Mouse (Mus musculus) stomach, embryonic 16.5 days (tissue): ENCODE measurements around the gene Pnma5. TPM values are rescaled to one million over a fixed set of nuclear protein-coding genes. Genes with fewer than 3 reads are reported as not detected.

Experiments
- ATAC-seq: fragments of 200-750 bp; cut with Nextera tagmentation; 2 replicates; pipeline ENCODE4 v1.8.0; 2017; ENCODE audit warnings: moderate number of reproducible peaks, moderate TSS enrichment; ENCODE audit not compliant: insufficient read depth, low FRiP score
- H3K27ac ChIP-seq: fragments of 300-500 bp; sonication (generic); 2 replicates; pipeline ENCODE4 v1.5.1; 2014; ENCODE audit warnings: low read length
- H3K27me3 ChIP-seq: fragments of 300-500 bp; sonication (generic); 2 replicates; pipeline ENCODE4 v1.6.1; 2014; ENCODE audit warnings: low read length, control low read depth, mixed read lengths; ENCODE audit not compliant: control insufficient read depth, insufficient read depth
- H3K36me3 ChIP-seq: fragments of 300-500 bp; sonication (generic); 2 replicates; pipeline ENCODE4 v1.6.1; 2014; ENCODE audit warnings: low read length; ENCODE audit not compliant: control insufficient read depth, insufficient read depth
- H3K4me1 ChIP-seq: fragments of 300-500 bp; sonication (generic); 2 replicates; pipeline ENCODE4 v1.6.1; 2014; ENCODE audit warnings: low read length, control low read depth, mixed read lengths; ENCODE audit not compliant: control insufficient read depth, insufficient read depth
- H3K4me2 ChIP-seq: fragments of 300-500 bp; sonication (generic); 2 replicates; pipeline ENCODE4 v1.6.1; 2014; ENCODE audit warnings: low read depth, low read length, mixed read lengths
- H3K4me3 ChIP-seq: fragments of 300-500 bp; sonication (generic); replicated peaks from 2 replicates; pipeline ENCODE4 v1.5.1; 2014; ENCODE audit warnings: mild to moderate bottlenecking, low read length
- H3K9ac ChIP-seq: fragments of 300-500 bp; sonication (generic); 2 replicates; pipeline ENCODE4 v1.6.1; 2014; ENCODE audit warnings: low read length
- H3K9me3 ChIP-seq: fragments of 300-500 bp; sonication (generic); replicated peaks from 2 replicates; pipeline ENCODE4 v1.6.1; 2016; ENCODE audit warnings: low read length, control low read depth; ENCODE audit not compliant: control insufficient read depth
- WGBS: fragments of 180-500 bp; shearing (Covaris S2); extraction: QIAGEN DNeasy Blood & Tissue Kit; methylation state at CpG from one replicate; pipeline ENCODE4 v1.1.7; 2014; 5-methylcytosine and 5-hydroxymethylcytosine counted together
- microRNA counts: library from miRNA; unstranded; fragments of <30 nt; microRNA quantifications from one replicate; lab custom pipeline; 2016
- microRNA-seq: library from miRNA; unstranded; fragments of <30 nt; microRNA quantifications from one replicate; pipeline ENCODE4, GENCODE M21; 2016
- polyA plus RNA-seq: library from polyadenylated mRNA; unstranded; fragments of >200 nt; fragmentation: Nextera tagmentation; extraction: Ambion mirVana; gene quantifications from 2 replicates; pipeline ENCODE4 v1.2.1, GENCODE M21; 2015

The Pnma5 gene
- polyA plus RNA-seq, 1 experiment from 2014 or later, result 0.17 TPM

DNA sequence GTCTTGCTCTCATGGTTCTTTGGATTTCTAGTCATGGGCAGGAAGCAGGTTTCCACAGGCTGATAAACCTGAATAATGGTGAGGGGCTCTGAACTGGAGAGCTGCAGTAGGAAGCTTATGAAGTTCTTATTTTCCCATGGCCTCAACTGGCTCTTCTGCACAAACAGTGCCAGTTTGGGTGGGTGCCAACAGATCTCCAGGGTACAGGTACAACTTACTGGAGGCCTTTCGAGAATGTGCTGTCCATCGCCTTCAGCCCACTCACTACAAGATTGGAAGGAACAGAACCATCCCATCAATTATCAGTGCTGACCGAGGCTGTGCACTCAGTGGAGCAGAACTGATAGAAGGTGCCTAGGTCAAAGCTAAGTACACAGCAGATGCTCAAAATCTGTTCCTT is 48.5 kb downstream of the Pnma5 start:
- Histone ChIP-seq H3K4me3 (no peak overlapping the region), H3K4me2 (no peak overlapping the region)
- WGBS, result 77% methylated on average over 3 of the region's 3 CpGs

DNA sequence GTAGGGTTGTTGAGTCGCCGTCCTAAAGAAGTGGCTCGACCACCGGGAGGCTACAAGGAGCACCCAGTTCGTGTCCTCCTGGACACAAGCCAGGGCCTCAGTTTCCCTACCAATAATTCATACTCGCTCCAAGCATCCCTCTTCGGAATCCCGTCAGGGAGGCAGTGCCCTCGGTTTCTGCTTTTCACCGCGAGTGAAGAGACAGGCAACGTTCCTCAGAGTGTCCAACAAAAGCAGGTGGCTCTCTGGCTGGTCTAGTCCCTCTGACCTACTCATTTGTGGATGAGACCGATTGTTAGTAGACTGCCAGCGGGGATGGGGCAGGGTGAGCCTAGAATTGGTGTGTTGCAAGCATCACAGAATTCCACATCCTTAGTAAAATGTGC is 49.4 kb downstream of the Pnma5 start:
- no peak overlapping the region for H3K27ac ChIP-seq
- ATAC-seq, result no peak
- peak overlapping the region; percentile 69 for H3K4me2 ChIP-seq
- H3K4me1 ChIP-seq, result no peaks in the 10 kb centered on the region
- H3K9ac ChIP-seq, result peak overlapping the region; percentile 67
- H3K4me3 ChIP-seq, result peak overlapping the region; percentile 46
- no peaks in the 10 kb centered on the region for H3K36me3 ChIP-seq
- 22% methylated on average over 14 of the region's 14 CpGs for WGBS
- H3K9me3 ChIP-seq, result no peaks in the 10 kb centered on the region
- no peaks in the 10 kb centered on the region for H3K27me3 ChIP-seq

More for the DNA sequence above, 48.5 kb downstream of the Pnma5 start:
- Histone ChIP-seq H3K36me3 (no peaks in the 10 kb centered on the region), H3K27ac (no peak overlapping the region), H3K9me3 (no peaks in the 10 kb centered on the region), H3K4me1 (no peaks in the 10 kb centered on the region), H3K27me3 (no peaks in the 10 kb centered on the region), H3K9ac (no peak overlapping the region)
- no peak for ATAC-seq

DNA sequence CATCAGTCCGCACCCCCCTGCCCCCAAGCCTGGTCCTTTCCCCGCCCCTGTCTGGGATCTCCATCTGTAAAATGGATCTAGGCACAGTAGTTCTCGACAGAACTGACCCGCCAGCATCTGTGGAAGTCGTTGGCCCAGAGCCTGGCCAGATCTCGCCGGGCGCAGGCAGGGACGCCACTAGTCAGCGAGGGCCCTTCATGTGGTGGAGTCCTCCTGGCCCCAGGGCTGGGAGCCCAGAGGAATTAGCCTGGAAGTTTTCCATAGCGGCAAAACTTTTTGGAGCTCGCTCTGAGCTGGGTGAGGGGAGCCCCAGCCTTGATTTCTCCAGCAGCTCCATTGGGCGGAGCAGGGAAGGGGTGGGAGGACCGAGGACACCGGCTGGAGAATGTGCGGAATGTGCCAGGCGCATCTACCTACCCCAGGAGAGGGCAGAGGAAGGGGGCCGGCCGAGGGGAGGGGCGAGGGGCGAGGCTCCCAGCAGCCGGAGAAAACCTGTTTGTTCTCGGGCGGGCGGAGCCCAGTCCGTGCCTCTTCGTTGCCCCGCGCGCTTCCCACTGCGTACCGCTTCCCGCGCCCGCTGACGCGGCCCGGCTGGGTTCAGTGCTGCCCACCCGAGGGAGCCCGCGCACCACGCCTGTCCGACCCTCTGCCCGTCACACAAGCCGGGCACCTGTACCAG is 49.9 kb downstream of the Pnma5 start, which contains the start of gene Zfp185:
Zfp185 (plus strand) TSS at position 499 of the 679 bp plus-strand sequence.
- Histone ChIP-seq H3K36me3 (no peaks in the 10 kb centered on the region), H3K4me3 (peak within 1 kb of the TSS; percentile 46), H3K27me3 (no peaks in the 10 kb centered on the region), H3K9ac (peak within 1 kb of the TSS; percentile 67), H3K27ac (peak within 1 kb of the TSS; percentile 60), H3K4me1 (no peaks in the 10 kb centered on the region), H3K4me2 (peak within 1 kb of the TSS; percentile 69), H3K9me3 (no peaks in the 10 kb centered on the region)
- 16% methylated on average over 43 of the region's 45 CpGs for WGBS
- ATAC-seq, result peak; percentile 87

DNA sequence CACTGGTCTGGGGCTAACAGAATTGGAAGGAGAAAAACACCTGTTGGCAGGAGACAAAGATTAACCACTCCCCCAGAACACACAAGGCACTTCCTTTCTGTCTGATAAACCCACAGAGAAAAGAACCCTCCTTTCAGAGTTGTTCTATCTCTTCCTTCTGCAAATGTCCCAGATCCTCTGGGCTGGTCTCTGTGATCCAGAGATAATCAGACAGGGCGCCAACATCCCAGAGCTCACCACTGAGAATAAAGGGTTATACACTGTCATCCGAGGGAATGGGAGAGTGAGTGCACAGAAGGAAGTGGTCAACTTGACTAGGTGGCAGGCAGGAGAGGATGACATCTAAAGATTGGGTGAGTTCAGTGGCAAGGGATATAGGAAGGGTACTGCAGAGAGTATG is 51.3 kb downstream of the Pnma5 start:
- Histone ChIP-seq H3K4me1 (no peaks in the 10 kb centered on the region), H3K36me3 (no peaks in the 10 kb centered on the region), H3K27me3 (no peaks in the 10 kb centered on the region), H3K4me3 (no peak overlapping the region), H3K27ac (no peak overlapping the region), H3K4me2 (no peak overlapping the region), H3K9me3 (no peaks in the 10 kb centered on the region), H3K9ac (no peak overlapping the region)
- no peak for ATAC-seq
- 74% methylated on average over 2 of the region's 2 CpGs for WGBS

MicroRNAs encoded within 50 kb of the gene (microRNA counts, 519-probe panel; counts per million panel counts)
- microRNA mmu-miR-2137 (lab: Ali Mortazavi, UCI), result 1,058 counts per million, percentile 7 among the panel's probes with 10 or more counts

Small RNAs within 50 kb of the gene (microRNA-seq; reads per million reads assigned to microRNA genes)
- gene Mir2137, result 2.3 reads per million, percentile 11 among the genes with 10 or more reads in this experiment

Other genes with a start within 250 kb of the Pnma5 start
- gene Gabrq, start 211.9 kb downstream of the Pnma5 start, polyA plus RNA-seq, result 0.57 and 0.76 TPM in 2 replicates
- gene Cetn2, start 118.7 kb downstream of the Pnma5 start, polyA plus RNA-seq, result 60.3 and 71.4 TPM in 2 replicates
- 29.0 and 31.9 TPM in 2 replicates for gene Nsdhl, start 118.5 kb downstream of the Pnma5 start, polyA plus RNA-seq
- gene Zfp185, start 49.8 kb downstream of the Pnma5 start, polyA plus RNA-seq, result 25.5 and 32.3 TPM in 2 replicates
- gene Pnma3, start 27.7 kb upstream of the Pnma5 start, polyA plus RNA-seq, result 0.10 and 0.16 TPM in 2 replicates
- gene Xlr4a, start 45.4 kb upstream of the Pnma5 start, polyA plus RNA-seq, result 0.97 and 1.0 TPM in 2 replicates
- 5.6 and 5.7 TPM in 2 replicates for gene Xlr3a, start 60.0 kb upstream of the Pnma5 start, polyA plus RNA-seq
- 0.14 and 0.19 TPM in 2 replicates for gene Gm14685, start 79.9 kb upstream of the Pnma5 start, polyA plus RNA-seq
- not detected in 2 replicates for gene Xlr5b, start 111.7 kb upstream of the Pnma5 start, polyA plus RNA-seq
- not detected in 2 replicates for gene DXBay18, start 112.3 kb upstream of the Pnma5 start, polyA plus RNA-seq
- gene Spin2d, start 139.9 kb upstream of the Pnma5 start, polyA plus RNA-seq, result not detected in 2 replicates
- gene Xlr3b, start 155.1 kb upstream of the Pnma5 start, polyA plus RNA-seq, result 9.6 and 12.5 TPM in 2 replicates
- gene Xlr4b, start 177.2 kb upstream of the Pnma5 start, polyA plus RNA-seq, result 0.90 and 1.8 TPM in 2 replicates
- gene F8a, start 191.2 kb upstream of the Pnma5 start, polyA plus RNA-seq, result 12.8 and 14.7 TPM in 2 replicates
- gene Xlr4c, start 206.0 kb upstream of the Pnma5 start, polyA plus RNA-seq, result 0.67 and 0.93 TPM in 2 replicates
- not detected in 2 replicates for gene Xlr3c, start 228.3 kb upstream of the Pnma5 start, polyA plus RNA-seq